Mouse (Mus musculus) heart, postnatal 0 days (tissue): ENCODE measurements around the gene Hprt. TPM values are rescaled to one million over a fixed set of nuclear protein-coding genes. Genes with fewer than 3 reads are reported as not detected.
A peak's percentile ranks its signal among the peaks of the same experiment; 100 is the strongest.
"Not testable (repeated sequence)": the region's sequence is repeated elsewhere in the genome, so short reads cannot be mapped to it uniquely, and the experiment has no call there.

ENCODE experiments used
- ATAC-seq: fragments of 200-750 bp; cut with Nextera tagmentation; 2 replicates; pipeline ENCODE4 v1.8.0; 2017; ENCODE audit warnings: low read depth, moderate number of reproducible peaks, moderate library complexity; ENCODE audit not compliant: insufficient read depth
- DNase-seq: peaks from one replicate; pipeline ENCODE4 v3.0.0-alpha.2; 2016; ENCODE audit warnings: low spot score
- H3K27ac ChIP-seq: fragments of 300-500 bp; sonication (generic); 2 replicates; pipeline ENCODE4 v1.5.1; 2014; ENCODE audit warnings: low read depth, mild to moderate bottlenecking
- H3K27me3 ChIP-seq: fragments of 300-500 bp; sonication (generic); 2 replicates; pipeline ENCODE4 v1.6.1; 2014; ENCODE audit warnings: low read length, mixed read lengths; ENCODE audit not compliant: control insufficient read depth, insufficient read depth
- H3K36me3 ChIP-seq: fragments of 300-500 bp; sonication (generic); replicated peaks from 2 replicates; pipeline ENCODE4 v1.6.1; 2014; ENCODE audit warnings: low read length, mixed read lengths; ENCODE audit not compliant: control insufficient read depth, insufficient read depth
- H3K4me1 ChIP-seq: fragments of 300-500 bp; sonication (generic); 2 replicates; pipeline ENCODE4 v1.6.1; 2014; ENCODE audit warnings: antibody characterized with exemption; ENCODE audit not compliant: control insufficient read depth, insufficient read depth
- H3K4me2 ChIP-seq: fragments of 300-500 bp; sonication (generic); 2 replicates; pipeline ENCODE4 v1.6.1; 2014; ENCODE audit warnings: low read depth, mild to moderate bottlenecking, low read length, moderate library complexity
- H3K4me3 ChIP-seq: fragments of 300-500 bp; sonication (generic); 2 replicates; pipeline ENCODE4 v1.5.1; 2014; ENCODE audit warnings: low read depth, low read length
- H3K9ac ChIP-seq: fragments of 300-500 bp; sonication (generic); replicated peaks from 2 replicates; pipeline ENCODE4 v1.6.1; 2014; ENCODE audit warnings: low read depth, low read length, mixed read lengths
- H3K9me3 ChIP-seq: fragments of 300-500 bp; sonication (generic); replicated peaks from 2 replicates; pipeline ENCODE4 v1.6.1; 2016; ENCODE audit warnings: low read length; ENCODE audit not compliant: control insufficient read depth
- CTCF ChIP-seq: IDR thresholded peaks from 2 replicates; pipeline ENCODE4 v1.5.1; 2016; ENCODE audit warnings: antibody characterized with exemption, control low read depth, low read depth
- EP300 ChIP-seq: IDR thresholded peaks from 2 replicates; pipeline ENCODE4 v1.6.1; 2016; ENCODE audit warnings: antibody characterized with exemption, low read depth
- WGBS: fragments of 180-500 bp; shearing (Covaris S2); extraction: QIAGEN DNeasy Blood & Tissue Kit; methylation state at CpG from one replicate; pipeline ENCODE4 v1.1.7; 2014; 5-methylcytosine and 5-hydroxymethylcytosine counted together
- polyA plus RNA-seq: library from polyadenylated mRNA; unstranded; fragments of >200 nt; fragmentation: Nextera tagmentation; extraction: Ambion mirVana; gene quantifications from 2 replicates; pipeline ENCODE4 v1.2.1, GENCODE M21; 2015
- total RNA-seq: library from RNA; depleted of rRNA; stranded (reverse); fragments of >200 nt; gene quantifications from 2 replicates; pipeline ENCODE4 v1.2.3, GENCODE M21; 2014; ENCODE audit warnings: low replicate concordance

Hprt gene
- total and polyA plus RNA-seq, 2 experiments from 2014 or later: 69.0 to 218 TPM

GRCm38 (mm10) chrX:53024268-53024667 is 36.3 kb downstream of the Hprt start:
- H3K27me3 ChIP-seq, H3K4me2 ChIP-seq, H3K36me3 ChIP-seq, H3K9ac ChIP-seq, ATAC-seq, H3K4me3 ChIP-seq, H3K27ac ChIP-seq, DNase-seq, H3K4me1 ChIP-seq, H3K9me3 ChIP-seq: not testable (repeated sequence)
- peak; percentile 34 for TF ChIP-seq CTCF
- WGBS: 11% methylated on average over 3 of the region's 3 CpGs

- Histone ChIP-seq H3K9ac (no peak overlapping the region), H3K27ac (no peak overlapping the region), H3K4me3 (no peak overlapping the region), H3K27me3 (no peaks in the 10 kb centered on the region), H3K4me1 (no peaks in the 10 kb centered on the region), H3K36me3 (no peaks in the 10 kb centered on the region), H3K9me3 (no peaks in the 10 kb centered on the region), H3K4me2 (no peak overlapping the region)
- TF ChIP-seq EP300 (no peak), CTCF (peak; percentile 47)
- no peak for ATAC-seq
- WGBS: 48% methylated on average over 11 of the region's 11 CpGs
- DNase-seq: no peak
Observed at GRCm38 (mm10) chrX:53025471-53026223, 37.7 kb downstream of the Hprt start.

- no peak for TF ChIP-seq EP300
- TF ChIP-seq CTCF: no peak
- no peak for DNase-seq
- Histone ChIP-seq H3K4me1 (no peaks in the 10 kb centered on the region), H3K9ac (no peak overlapping the region), H3K36me3 (no peaks in the 10 kb centered on the region), H3K9me3 (no peaks in the 10 kb centered on the region), H3K27ac (no peak overlapping the region), H3K4me2 (no peak overlapping the region), H3K4me3 (no peak overlapping the region), H3K27me3 (no peaks in the 10 kb centered on the region)
- ATAC-seq: no peak
- WGBS: 51% methylated on average over 5 of the region's 5 CpGs
Observed at GRCm38 (mm10) chrX:53029559-53029958, 41.6 kb downstream of the Hprt start.

GRCm38 (mm10) chrX:53038194-53038593 is 50.3 kb downstream of the Hprt start:
- H3K27me3 ChIP-seq: no peaks in the 10 kb centered on the region
- 75% methylated on average over 4 of the region's 4 CpGs for WGBS
- no peak overlapping the region for H3K27ac ChIP-seq
- H3K4me3 ChIP-seq: no peak overlapping the region
- no peak overlapping the region for H3K9ac ChIP-seq
- no peaks in the 10 kb centered on the region for H3K36me3 ChIP-seq
- DNase-seq (no peak), ATAC-seq (no peak)
- no peaks in the 10 kb centered on the region for H3K4me1 ChIP-seq
- no peaks in the 10 kb centered on the region for H3K9me3 ChIP-seq
- TF ChIP-seq EP300 (no peak), CTCF (no peak)
- H3K4me2 ChIP-seq: no peak overlapping the region

GRCm38 (mm10) chrX:53039651-53040050 is 51.7 kb downstream of the Hprt start:
- DNase-seq: no peak
- Histone ChIP-seq H3K4me2 (no peak overlapping the region), H3K36me3 (no peaks in the 10 kb centered on the region), H3K4me3 (no peak overlapping the region), H3K9me3 (no peaks in the 10 kb centered on the region), H3K4me1 (peaks cover under 1% of the 10 kb centered on the region; the same call in 1 of the 2 replicates), H3K27me3 (no peaks in the 10 kb centered on the region), H3K9ac (no peak overlapping the region), H3K27ac (no peak overlapping the region)
- ATAC-seq: no peak
- 54% methylated on average over 5 of the region's 5 CpGs for WGBS
- TF ChIP-seq EP300 (no peak), CTCF (no peak)

GRCm38 (mm10) chrX:53040138-53040537 is 52.2 kb downstream of the Hprt start:
- H3K9me3 ChIP-seq: no peaks in the 10 kb centered on the region
- H3K27ac ChIP-seq: no peak overlapping the region
- H3K4me3 ChIP-seq: no peak overlapping the region
- H3K4me2 ChIP-seq: no peak overlapping the region
- TF ChIP-seq EP300 (no peak), CTCF (no peak)
- 89% methylated on average over 6 of the region's 6 CpGs for WGBS
- H3K4me1 ChIP-seq: peaks cover 4% of the 10 kb centered on the region; the same call in 1 of the 2 replicates
- H3K36me3 ChIP-seq: no peaks in the 10 kb centered on the region
- ATAC-seq (no peak), DNase-seq (no peak)
- H3K27me3 ChIP-seq: no peaks in the 10 kb centered on the region
- no peak overlapping the region for H3K9ac ChIP-seq
